Mouse (Mus musculus): ENCODE results near the gene Zfp148.
"Not testable (repeated sequence)": the region's sequence is repeated elsewhere in the genome, so short reads cannot be mapped to it uniquely, and the experiment has no call there.

Gene Zfp148

DNA sequence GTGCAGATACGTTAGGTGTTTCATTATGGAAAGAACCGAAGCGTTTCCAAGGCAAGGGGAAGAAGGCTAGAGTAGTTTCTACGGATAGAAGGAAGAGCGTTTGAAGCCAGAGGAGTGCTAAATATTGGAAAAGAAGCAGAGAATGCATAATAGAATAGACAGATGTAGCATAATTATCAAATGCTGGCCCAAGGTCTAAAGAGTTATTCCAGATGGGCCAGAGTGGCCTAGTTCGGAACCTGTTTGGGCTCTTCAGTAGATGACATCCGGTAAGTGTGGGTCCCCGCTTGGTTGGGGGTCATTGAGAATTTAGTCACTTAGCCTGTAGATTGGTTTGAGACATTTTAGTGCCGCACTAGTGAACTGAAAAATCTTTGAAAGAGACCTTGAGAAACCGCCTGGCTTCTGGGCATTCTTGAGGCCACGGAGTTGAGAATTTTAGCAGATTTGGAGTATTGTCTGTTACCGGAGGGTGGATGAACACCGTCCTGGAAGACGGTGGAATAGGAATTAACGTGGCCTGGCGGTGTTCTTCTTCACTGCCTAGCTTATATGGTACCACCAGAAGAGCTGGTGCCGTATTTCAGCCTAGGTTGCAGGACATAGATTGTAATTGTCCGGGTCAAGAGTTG lies 1.1 kb downstream of the Zfp148 start:
- DNase-seq (ENCODE audit: low spot score): no peak

- DNase-seq (ENCODE audit: low spot score): no peak
Observed at GRCm38 (mm10) chr16:33382341-33382740, 1.7 kb downstream of the Zfp148 start.

DNA sequence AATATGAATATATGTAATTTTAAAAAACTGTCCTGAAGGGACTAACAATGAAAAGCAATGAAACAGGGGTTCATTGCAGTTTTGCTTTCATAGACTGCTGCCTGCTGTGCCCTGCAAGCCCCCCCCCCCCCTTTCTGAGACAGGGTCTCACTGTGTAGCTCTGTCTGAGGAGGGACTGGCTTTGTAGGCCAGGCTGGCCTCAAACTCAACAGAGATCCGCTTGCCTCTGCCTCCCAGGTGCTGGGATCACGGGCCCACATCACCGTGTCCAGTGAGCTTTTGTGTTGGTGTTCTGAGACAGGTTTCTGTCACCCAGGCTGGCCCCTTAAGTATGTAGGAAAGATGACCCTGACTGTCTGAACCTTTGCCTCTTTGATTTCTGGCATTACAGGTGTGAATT lies 2.9 kb downstream of the Zfp148 start:
- DNase-seq (ENCODE audit: low spot score): no peak

GRCm38 (mm10) chr16:33384057-33384456 lies 3.4 kb downstream of the Zfp148 start:
- not testable (repeated sequence) for DNase-seq (ENCODE audit: low spot score)

DNA sequence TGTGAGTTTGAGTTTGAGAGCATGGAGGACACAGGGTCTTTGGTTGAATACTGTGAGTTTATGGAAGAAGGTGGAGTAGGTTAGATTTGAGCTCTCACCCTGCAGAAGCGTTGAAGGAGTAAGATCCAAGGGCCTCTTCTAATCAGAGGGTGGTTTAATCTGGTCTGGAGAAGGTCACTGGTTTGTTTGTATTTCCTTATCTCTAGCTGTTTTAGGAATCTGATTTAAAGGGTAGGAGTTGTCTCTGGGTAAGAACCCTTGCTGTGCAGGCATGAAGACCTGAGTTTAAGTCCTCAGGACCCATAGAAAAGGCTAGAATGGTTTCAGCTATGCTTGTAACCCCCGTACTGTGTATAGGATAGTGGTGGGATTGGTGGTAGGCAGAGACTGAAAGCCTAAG lies 6.4 kb downstream of the Zfp148 start:
- DNase-seq (ENCODE audit: low spot score): no peak

- DNase-seq (ENCODE audit: low spot score): no peak
Observed at GRCm38 (mm10) chr16:33387420-33387819, 6.8 kb downstream of the Zfp148 start.

GRCm38 (mm10) chr16:33399913-33400782 lies 19.5 kb downstream of the Zfp148 start:
- no peak for DNase-seq (ENCODE audit: low spot score)

DNA sequence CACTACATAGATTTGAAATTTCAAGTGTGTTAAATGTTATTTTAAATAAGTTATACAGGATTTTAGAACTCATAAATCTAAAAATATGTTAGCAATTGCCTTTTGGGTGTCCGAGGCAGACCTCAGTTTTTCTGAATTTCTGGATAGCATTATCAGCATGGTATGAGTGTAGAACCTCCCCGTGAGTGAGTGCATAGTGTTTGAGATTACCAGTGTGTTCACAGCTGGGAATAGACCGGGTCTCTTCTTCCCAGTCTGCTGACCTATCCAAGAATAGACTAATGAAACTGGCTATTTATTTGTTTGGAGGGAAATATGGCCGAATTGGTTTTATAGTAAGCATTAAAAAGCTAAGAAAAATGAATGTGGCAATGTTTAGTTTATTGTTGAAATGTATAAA lies 20.3 kb downstream of the Zfp148 start:
- no peak for DNase-seq (ENCODE audit: low spot score)

- no peak for DNase-seq (ENCODE audit: low spot score)
Observed at GRCm38 (mm10) chr16:33403258-33403657, 22.6 kb downstream of the Zfp148 start.

- no peak for DNase-seq (ENCODE audit: low spot score)
Observed at GRCm38 (mm10) chr16:33404055-33404454, 23.4 kb downstream of the Zfp148 start.

GRCm38 (mm10) chr16:33405487-33405886 lies 24.9 kb downstream of the Zfp148 start:
- no peak for DNase-seq (ENCODE audit: low spot score)

DNA sequence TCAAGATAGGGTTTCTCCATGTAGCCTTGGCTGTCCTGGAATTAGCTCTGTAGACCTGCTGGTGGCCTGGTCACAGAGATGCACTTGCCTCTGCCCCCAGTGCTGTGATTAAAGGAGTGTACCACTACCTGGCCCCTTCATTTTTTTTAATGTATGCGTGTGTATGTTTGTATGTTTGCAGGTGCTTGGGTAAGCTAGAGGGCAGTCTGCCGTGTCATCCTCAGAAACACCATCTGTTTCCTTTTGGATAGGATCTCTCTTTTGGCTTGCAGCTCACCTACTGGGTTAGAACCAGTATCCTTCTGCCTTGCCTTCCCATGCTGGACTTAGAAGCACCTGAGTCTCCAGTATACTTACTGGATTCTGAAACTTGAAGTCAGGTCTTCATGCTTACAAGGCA lies 29.5 kb downstream of the Zfp148 start:
- DNase-seq (ENCODE audit: low spot score): no peak

DNA sequence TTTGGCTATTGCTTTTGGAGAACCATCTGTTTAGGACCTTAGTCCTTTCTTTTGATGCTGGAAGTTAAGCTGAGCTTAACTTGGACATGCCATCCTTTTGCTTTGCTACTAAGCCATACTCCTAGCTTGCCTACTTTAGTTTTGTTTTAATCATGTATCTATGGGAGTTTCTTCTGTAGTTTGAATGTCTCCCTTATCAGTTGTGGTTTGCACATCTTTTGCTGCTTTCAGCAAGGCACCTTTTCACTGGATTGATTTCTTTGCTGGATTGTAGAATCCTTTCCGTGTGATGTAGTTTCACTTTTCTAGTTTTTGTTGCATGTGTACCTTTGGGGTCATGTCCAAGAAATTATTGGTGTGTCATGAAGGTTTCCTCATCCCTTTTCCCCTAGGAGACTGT lies 30.0 kb downstream of the Zfp148 start:
- DNase-seq (ENCODE audit: low spot score): no peak

- peak; percentile 25 for DNase-seq (ENCODE audit: low spot score)
Observed at GRCm38 (mm10) chr16:33414191-33414590, 33.6 kb downstream of the Zfp148 start.

DNA sequence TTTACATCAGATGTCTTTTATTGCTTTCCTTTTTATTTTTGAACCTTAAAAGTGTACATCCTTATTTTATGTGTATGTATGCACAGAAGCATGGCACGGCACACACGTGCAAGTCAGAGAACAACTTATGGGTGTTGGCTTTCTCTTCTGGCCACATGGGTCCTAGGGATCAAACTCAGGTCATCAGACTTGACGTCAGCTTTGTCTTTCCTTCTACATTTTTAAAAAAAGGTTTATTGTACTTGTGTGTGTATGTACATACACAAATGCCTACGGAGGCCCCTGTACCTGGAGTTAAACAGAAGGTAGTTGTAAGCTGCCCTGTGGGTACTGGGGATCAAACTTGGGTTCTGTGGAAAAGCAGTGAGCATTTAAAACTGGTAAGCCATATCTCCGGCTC lies 35.0 kb downstream of the Zfp148 start:
- DNase-seq (ENCODE audit: low spot score): no peak

GRCm38 (mm10) chr16:33428327-33428726 lies 47.7 kb downstream of the Zfp148 start:
- no peak for DNase-seq (ENCODE audit: low spot score)

DNA sequence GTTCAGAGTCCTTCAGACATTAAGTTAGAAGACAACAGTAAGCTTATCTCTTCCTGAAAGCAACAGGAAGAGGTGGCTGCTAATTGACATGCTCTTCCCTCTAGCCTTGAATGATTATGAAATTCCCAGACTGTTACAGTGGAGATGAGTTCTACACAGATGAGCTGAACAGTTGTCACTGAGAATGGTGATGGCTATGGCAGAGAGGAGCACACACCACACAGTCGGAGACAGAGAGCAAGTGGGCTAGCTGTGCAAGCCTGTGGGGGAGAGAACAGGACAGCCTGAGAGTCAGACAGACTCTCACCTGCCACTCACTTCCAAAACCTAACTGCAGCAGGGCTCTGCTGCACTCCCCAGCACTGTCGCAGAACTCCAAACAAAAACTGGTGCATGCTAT lies 51.0 kb downstream of the Zfp148 start:
- DNase-seq (ENCODE audit: low spot score): no peak

DNA sequence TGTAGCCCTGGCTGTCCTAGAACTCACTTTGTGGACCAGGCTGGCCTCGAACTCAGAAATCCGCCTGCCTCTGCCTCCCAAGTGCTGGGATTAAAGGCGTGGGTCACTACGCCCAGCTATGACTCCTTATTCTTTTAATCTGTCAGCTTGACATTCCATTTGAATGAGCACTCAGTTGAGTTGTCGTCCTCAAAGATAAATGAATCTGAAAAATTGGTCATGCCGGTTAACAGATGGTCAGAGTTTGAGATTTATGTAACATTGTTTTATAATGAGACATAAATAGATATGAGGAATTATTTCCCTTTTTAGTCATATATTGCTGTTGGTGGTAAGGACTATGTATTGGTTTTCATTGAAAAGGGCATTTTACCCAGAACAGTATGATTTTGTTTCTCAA lies 60.4 kb downstream of the Zfp148 start:
- no peak for DNase-seq (ENCODE audit: low spot score)

DNA sequence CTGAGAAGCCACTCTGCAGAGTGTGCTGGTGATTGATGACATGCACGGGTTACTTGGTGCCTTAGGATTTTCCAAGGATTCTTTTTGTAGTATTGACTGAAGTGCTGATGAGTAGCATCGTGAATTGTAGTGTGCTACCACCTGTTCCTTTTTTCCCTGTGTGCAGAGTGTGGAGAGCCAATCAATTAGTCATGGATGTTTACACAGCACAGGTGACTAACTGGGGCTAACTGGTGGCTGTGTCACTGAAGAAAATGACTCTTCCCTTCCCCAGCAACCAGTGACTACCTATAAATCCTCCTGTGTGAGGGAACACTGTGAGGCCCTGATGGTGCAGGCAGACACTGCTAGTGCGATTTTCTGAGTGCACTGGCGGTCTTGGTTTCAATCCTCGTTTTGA lies 66.2 kb downstream of the Zfp148 start:
- no peak for DNase-seq (ENCODE audit: low spot score)

GRCm38 (mm10) chr16:33453826-33454225 lies 73.2 kb downstream of the Zfp148 start:
- DNase-seq (ENCODE audit: low spot score): no peak

- no peak for DNase-seq (ENCODE audit: low spot score)
Observed at GRCm38 (mm10) chr16:33454306-33454705, 73.7 kb downstream of the Zfp148 start.

DNA sequence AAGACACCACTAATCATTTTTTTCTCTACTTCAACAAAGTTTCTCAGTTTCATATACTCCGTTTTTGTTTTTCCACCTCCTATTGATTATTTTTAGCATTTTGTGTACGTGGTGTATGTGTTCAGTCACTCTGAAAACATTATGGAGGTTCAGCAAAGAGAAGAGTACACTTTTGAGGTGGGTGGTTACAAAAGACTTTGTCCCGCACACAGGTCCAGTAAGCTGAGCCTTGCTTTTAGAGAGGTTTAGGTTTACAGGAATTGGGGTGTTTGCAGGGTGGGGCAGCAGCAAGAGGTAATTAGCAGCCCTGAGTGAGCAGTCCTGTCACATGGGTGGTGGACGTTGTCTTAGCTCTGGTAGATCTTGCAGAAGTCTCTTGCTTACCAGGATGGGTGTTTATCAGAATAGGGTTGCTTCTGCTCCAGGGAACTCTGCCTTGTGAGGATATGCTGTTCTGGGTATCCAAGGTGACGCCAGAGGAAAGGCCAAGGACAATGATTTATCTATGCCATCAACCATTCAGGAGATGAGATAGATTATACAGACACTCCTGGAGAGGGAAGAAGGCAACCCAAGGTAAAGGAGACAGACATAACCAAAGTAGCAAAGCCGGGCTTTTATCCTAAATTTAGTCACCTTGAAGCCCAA lies 74.8 kb downstream of the Zfp148 start:
- DNase-seq (ENCODE audit: low spot score): no peak

- DNase-seq (ENCODE audit: low spot score): no peak
Observed at GRCm38 (mm10) chr16:33459101-33459500, 78.5 kb downstream of the Zfp148 start.
